Mouse (Mus musculus): ENCODE results near the gene Tmx1. TPM values are rescaled to one million over a fixed set of nuclear protein-coding genes. Genes with fewer than 3 reads are reported as not detected.

The Tmx1 gene
- polyA plus RNA-seq, 1 experiment from 2014 or later: 51.3 TPM

Other genes with a start within 250 kb of the Tmx1 start
- gene Pygl, start 221.6 kb upstream of the Tmx1 start, polyA plus RNA-seq (2014; fragmentation: Nextera tagmentation; extraction: Ambion mirVana): 37.4 and 41.4 TPM in 2 replicates
- 0.30 and 0.35 TPM in 2 replicates for gene Trim9, start 105.5 kb upstream of the Tmx1 start, polyA plus RNA-seq (2014; fragmentation: Nextera tagmentation; extraction: Ambion mirVana)